Mouse (Mus musculus): Measurements from ENCODE around the gene Nrcam.
"Not testable (repeated sequence)": the region's sequence is repeated elsewhere in the genome, so short reads cannot be mapped to it uniquely, and the experiment has no call there.

Nrcam gene

DNA sequence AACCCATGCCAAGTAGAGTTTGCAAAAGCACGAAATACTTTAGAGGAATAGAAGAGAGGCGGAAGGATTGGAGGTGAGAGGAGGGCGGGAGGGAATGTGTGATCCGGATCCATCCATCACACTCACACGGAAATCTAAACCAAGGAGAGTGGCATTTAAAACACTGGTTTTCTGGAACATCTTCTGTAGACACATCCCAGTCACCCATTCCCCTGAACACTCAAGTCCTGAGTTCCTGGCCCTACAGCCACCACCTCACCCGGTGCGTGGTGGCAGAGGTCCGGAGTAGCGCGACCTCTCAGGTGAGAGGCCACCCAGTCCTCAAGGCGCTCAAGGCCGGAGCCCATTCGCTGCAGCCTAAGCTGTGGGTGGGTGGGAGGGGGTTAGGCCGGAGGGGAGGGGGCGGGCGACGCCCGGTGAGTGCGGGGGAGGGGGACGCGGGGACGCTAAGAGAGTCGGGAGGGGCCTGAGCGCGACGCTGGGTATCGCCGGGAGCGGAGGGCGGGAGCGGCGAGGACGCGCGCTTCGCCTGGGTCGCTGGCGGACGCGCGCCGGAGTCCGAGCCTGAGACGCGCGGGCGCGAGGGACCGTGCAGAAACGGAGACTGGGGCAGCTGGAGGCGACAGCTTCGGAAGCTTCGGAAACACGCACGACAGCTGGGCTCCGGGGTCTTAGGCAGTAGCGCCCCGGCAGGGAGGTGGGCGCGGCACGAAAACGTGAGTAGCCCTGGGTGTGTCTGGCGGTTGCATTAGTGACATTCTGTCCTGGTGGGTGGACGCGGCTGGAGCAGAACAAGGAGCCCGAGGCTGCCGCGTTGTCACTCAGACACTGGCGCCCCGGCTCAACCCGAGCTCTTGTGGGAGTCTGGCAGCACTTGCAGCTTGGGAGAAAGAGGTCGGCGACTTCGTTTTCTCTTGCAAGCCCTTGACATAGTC is at the start of gene Nrcam:
Gene Nrcam, plus strand, starts transcription at position 505 of the 935 bp plus-strand sequence.
- peak; percentile 61 for DNase-seq (ENCODE audit: low spot score)

DNA sequence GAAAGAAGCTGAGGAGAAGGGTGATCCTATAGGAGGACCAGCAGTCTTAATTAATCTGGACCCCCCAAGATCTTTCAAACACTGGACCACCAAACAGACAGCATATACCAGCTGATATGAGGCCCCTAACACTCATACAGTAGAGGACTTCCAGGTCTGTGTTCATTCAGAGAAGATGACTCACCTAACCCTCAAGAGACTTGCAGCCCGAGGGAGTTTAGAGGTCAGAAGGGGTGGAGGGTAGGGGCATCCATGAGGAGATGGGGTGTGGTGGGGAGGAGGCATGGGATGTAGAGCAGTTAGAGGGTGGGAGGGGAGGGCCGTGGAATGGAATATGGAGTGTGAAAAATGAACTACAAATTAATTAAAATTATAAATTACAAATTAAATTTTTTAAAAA is 48.5 kb upstream of the Nrcam start:
- DNase-seq (ENCODE audit: low spot score) = not testable (repeated sequence)

DNA sequence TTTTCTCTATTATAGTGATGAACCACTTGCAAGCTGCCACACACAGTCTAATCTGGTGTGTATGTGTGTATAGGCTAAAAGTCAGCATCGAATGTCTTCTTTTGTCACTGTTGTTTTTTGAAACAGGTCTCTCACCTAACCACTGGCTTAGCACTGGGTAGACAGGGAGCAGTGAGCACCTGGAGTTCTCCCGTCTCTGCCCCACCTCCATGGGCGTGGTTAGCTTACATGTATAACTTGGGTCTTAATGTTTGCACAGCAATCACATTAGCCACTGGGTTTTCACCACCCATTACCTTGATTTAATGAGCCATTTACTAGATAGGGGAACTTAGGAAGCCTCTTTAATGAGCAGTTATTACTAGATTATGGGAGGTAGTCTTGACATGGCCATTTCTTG is 47.2 kb upstream of the Nrcam start:
- DNase-seq (ENCODE audit: low spot score) = no peak

DNA sequence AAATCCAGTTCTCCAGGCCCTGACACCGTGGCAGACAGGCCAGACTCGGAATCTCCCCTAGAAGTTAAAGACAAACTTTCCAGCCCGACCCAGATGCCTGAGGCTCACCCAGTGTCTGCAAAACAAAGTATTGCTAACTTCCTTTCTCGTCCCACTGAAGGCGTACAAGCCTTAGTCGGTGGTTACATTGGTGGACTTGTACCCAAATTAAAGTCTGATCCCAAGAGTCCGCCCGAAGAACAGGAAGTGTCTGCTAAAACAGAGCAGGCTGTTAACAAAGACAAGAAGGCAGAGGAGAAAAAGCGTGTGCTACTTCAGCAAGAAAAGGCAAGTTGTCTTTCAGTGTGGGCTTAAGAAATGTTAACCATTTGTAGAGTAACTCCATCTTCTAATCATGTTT is 45.3 kb upstream of the Nrcam start:
- DNase-seq (ENCODE audit: low spot score) = no peak

DNA sequence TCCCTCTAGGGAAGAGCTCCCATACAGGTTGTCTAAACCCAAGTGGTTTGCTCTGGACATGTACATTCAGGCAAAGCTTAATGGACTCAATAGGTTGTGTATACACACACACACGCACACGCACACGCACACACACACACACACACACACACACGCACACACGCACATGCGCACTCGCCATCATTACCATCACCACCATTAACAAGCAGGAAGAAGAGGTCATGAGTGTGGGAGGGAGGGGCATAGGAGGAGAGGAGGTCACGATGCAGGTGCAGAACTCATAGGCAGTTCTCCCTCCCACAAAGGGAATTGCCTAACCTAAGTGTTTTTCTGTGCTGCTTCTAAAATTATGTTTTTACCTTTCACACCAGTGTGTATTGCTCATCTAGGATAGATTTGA is 41.7 kb upstream of the Nrcam start:
- no peak for DNase-seq (ENCODE audit: low spot score)

DNA sequence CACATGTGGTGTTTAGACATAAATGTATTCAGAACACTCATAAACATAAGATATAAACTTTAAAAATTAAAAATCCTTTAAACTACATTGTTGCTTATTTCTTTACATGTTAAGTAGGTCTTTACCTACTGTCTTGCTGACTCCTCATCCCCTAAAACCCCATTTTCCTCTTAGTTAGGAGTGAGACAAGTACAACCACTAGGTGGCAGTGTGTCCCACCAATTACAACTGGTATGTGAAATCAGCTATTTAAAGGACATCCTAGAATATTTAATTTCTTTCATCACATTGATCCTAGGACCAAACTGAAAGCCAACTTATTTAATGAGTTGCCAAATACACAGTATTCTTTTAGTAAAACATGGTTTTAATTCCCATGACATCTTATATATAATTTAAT is 36.4 kb upstream of the Nrcam start:
- DNase-seq (ENCODE audit: low spot score) = peak; percentile 77

DNA sequence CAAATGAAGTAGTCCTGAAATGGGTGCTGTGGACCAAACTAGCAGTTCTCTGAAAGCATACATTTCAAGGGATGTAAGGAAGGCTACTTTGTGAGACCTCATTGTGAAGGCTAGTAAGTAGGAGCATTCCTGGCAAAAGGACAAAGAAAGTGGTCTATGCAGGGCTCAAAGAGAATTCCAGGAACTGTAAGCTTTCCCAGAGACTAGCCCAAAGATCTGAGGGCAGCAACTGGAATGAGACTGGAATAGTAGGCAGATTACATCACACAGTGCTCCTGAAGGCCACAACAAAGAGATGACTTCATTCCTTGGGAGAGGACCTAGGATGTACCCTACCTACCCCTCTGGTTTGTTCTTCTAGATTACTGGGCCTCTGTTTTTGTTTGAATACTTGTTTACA is 27.9 kb upstream of the Nrcam start:
- DNase-seq (ENCODE audit: low spot score) = no peak

DNA sequence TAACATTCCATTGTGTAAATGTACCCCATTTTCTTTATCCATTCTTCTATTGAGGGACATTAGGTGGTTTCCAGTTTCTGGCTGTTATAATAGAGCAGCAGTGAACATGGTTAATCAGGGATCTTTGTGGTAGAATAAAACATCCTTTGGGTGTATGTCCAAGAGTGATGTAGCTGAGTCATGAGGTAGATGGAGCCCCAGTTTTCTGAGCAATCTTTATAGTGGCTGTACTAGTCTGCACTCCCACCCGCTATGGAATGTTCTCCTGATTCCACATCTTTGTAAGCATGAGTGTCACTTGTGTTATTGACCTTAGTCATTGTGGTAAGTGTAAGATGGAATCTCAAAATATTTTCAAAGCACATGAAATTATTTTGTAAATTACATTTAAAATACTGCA is 24.7 kb upstream of the Nrcam start:
- DNase-seq (ENCODE audit: low spot score) = no peak

DNA sequence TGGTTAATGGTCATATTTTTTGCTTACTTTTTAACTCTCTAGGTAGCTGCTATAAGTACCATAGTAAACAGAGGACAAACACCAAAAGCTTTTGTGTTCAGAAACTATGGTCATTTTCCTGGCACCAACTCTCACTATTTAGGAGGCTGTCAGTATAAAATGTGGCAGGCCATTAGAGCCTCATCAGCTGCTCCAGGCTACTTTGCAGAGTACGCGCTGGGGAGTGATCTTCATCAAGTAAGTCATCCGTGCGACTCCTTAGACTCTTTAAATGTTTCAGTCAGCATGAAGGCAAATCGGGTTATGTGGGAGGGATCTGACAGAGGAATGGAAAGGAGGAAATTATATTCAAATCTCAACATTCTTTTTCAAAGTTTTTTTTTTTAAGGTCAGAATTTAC is 23.8 kb upstream of the Nrcam start:
- DNase-seq (ENCODE audit: low spot score) = no peak

DNA sequence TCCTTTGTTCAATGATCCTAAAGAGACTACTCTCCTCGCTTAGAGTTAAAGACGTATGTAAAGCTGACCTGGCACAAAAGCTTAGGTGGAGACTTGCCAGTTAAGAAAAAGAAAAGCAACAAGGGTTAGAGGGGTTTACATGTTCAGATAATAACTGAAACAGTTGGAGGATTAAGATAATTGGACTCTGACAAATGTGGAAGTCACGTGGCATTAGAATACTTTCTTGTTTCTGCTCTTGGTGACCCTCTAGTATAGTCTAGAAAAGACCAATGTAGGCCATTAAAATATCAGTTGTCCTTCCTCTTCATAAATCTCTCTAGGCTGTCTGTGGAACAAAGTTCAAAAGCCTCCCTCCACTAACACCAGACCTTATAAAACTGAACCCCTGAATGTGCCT is 20.5 kb upstream of the Nrcam start:
- no peak for DNase-seq (ENCODE audit: low spot score)

DNA sequence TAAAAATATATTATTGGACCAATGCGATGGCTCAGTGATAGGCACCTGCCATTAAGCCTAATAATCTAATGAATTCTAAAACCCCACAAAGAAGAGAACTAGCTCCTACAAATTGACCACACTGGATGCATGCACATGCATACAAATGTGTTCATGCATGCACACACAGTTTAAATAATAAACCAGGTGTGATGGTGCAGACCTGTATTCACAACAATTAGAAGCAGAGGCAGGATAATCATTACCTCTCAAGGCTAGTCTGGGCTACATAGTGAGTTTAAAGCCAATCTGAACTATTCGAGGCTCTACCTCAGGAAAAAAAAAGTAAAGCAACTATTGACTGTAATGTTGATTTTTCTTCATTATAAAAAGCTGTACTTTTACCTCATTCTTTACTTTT is 13.5 kb upstream of the Nrcam start:
- no peak for DNase-seq (ENCODE audit: low spot score)

DNA sequence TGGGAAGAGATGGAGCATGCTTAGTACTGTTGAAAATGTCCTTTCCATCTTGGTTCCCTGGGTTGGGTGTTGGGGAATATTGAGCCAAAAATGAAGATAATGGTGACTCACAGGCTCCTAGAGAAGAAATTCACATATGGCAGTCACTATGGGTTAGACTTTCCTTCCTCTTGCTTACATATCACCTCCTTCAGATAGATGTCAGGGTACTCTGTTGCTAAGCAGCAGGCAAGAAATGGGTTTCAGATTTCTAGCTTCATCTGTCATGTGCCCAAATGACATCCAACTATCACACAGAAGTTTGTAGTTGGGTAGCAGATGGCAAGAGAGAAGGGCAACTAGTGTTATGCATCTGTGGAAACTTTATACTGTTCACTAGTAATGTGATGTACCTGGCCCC is 3.6 kb upstream of the Nrcam start:
- no peak for DNase-seq (ENCODE audit: low spot score)

DNA sequence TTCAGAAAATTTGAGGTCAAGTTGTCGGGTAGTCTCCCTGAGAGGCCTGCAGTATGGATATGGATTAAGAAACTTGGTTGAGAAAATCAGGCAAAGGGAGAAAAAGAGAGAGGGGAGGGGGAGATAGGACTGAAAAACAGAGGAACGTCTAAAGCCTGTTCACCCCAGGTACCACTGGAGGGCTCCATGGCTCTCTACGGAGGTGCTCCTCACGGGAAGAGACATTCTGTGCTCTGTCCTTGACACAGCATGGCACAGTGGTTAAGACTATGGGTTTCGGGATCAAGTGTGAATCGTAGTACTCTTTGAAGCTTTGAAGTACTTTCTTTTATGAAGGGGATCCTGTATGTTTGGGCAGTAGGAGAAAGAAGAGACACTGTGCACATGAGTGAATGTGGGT is 1.2 kb upstream of the Nrcam start:
- DNase-seq (ENCODE audit: low spot score) = no peak

DNA sequence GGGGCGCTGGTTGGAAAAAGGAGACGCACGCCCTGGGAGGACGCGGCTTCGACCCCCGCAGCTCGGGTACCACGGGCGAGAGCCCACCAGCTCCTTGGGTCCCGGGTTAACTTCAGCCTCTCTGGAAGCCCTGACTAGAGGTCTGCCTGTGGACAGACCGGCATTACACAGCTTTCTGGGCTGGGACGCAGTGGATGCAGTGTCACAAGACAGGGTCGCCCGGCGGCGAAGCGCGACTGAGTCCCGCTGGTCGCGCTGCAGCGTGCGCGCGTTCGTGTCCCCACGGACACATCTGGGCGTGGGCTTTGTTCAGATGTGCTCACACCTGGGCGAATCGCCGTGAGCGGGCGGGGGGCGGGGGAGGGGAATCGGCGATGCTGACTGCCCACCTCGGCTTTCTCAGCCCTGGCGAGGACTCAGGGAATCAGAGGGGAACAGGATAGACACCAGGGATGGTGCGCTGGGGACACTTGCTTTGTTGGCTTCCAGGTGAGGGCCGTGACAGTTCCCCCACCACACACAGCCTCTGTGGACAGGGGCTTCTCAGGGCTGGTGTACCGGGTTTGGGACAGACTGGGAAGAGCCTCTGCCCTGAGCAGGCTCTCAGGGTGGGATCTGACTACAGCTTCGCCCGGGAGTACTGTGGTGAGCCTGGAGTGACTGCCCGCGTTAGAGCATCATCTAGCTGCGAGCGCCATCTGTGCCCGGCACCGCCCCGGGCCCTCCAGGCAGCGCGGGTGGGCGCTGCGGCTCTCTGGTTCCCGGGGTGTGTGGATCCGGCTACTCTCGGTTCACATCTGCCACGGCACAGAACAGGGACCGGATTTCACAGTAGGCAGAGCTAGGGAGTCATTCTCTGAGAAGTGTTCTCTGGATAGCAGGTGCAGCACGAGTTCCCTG is 881 bp downstream of the Nrcam start:
- DNase-seq (ENCODE audit: low spot score) = peak; percentile 45

DNA sequence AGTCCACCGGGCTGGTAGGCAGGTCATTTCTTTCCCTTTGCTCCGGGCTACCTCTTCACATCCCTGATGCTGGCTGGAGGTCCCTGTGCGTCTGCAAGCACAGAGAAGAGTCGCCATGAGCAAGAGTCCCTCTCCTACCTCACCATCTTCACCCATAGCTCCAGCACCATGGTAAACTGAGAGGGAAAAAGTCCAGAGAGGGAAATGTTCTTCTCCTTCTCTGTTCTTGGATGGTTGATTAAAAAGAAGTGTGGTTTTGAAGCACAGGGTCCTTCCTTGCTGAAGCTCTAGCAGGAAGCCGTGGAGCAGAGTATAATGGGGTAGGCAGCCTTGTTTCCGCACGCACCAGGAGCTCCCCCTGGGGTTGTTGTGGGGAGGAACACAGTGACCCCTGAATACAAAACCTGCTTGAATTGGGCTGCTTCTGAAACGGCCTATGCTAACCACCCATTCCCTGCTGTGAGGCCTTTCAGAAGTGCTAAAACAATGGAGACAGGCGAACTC is 1.6 kb downstream of the Nrcam start:
- no peak for DNase-seq (ENCODE audit: low spot score)

DNA sequence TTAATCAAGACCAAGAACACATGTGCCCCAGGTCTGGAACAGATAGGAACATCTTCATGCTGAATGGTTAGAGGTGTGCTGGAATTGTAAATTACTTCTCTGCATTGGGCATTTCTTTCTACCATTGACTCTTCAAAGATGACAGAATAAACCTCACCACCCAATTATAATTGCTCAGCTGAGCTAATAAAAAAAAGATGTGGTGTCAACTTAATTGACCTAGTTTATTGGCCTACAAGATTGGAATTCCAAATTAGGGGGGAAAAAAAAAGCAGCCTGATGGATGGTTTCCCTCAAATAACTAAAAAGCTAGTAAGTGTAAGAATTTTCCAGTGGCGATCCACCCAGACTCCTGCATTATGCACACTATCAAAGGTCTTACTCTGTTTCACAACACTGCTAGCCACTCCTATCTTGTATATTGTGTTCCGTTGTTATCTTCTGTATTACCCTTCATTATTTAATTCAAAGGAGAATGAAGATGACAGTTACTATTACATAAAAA is 8.5 kb downstream of the Nrcam start:
- no peak for DNase-seq (ENCODE audit: low spot score)

DNA sequence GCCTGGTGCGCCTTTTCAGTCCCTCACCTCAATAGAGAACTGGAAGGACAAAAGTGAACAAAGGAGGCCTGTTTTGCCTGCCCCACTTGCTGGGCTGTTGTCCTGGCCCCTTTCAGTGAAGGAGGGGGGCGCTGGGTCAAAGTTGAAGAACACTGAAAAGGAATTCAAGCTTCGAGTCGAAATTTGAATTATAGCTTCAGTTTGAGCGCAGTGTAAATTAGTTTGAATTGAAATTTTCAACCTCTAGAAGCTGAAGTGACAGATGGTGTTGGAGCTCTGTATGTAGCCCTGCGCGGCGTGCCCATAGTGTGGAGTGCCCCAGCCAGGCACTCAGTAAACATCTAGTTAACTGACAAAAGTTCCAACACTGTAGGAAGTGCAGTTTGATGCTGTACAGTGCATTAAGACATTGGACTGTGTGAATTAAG is 9.5 kb downstream of the Nrcam start:
- DNase-seq (ENCODE audit: low spot score) = no peak

DNA sequence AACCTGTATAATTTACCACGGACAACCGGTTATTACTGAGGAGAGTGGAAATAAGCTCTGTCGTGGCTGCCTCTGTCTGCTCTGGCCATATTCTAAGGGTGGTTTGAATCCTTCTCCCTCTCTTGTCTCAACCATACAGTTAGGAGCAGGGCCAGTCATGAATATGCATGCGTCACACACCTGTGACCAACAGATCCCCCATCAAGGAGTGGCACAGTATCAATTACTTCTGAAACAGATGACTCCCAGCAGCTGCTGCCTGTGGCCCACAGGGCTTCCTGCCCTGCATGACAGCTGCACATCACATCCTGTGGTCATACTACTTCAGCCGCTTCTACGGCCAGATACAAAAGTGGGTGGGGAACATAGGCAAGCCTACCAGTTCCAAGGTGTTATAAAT is 15.4 kb downstream of the Nrcam start:
- no peak for DNase-seq (ENCODE audit: low spot score)

DNA sequence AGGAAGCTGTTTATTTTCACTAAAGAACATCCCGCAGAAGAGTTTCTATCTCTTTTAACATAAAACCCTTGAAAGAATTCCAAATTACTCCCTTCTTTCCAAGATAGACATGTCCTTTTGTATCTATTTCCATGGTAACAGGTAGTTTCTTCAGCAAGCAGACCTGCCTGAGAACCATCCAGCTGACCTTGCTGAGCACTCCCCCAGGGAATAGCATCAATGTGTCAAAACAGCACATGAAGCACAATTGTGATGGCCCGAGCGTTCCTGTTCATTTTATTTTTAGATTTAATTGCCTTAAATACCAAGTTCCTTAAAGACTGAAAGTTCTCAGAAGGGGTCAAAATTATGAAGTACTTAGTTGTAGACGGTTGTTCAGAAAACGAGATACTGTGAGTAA is 16.6 kb downstream of the Nrcam start:
- DNase-seq (ENCODE audit: low spot score) = no peak

DNA sequence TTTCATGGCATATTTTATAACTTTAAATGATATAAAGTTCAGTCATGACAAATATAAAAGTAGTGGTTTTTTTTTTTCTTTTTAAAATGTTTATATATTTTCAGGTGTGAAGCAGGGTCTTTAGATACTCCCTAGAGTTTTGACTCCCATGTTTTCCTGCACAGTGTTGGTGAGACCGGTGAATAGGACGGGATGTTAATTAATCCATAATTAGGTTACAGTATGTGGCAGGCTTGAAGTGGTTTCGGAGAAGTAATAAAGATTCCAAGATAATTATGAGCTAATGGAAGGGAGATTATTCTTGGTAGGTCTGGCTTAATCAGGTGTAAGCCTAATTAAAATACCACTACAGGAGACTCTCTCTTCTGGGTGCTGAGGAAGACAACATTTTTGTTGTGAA is 17.5 kb downstream of the Nrcam start:
- DNase-seq (ENCODE audit: low spot score) = no peak

DNA sequence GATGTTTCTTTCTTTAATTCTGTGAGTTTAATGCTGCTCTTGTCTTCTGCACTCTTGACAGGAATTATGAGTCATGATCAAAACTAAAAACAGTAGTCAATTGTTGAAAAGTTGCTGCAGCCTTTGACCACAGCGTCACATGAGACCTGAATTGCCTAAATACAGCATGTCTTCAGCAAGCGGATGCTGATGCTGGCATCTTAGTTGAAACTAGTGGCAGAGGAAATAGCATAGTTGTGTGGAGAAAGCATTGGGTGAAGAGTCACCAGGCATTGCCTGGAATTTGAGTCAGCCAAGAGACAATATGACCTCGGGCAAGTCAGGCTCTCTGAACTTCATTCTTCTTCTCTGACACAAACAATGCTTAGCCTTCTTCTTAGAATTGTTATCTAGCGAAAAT is 26.4 kb downstream of the Nrcam start:
- DNase-seq (ENCODE audit: low spot score) = no peak

DNA sequence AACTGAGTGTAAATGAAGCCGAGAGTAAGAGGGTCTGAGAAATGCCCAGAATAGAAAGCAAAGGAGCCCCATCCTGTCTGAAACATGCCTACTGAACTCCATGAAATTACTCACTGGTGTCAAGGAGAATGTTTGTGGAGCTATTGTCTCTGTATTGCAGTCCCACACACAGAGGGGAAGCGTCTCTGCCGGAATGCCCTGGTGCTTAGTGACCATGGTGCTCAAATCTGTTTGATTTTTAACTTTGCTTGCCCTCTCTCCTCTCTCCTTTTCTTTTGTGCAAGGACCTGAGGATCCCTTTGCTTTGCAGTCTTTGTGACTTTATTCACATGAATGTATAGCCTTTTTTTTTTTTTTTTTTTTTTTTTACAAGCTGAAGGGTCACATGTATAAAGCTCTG is 28.8 kb downstream of the Nrcam start:
- no peak for DNase-seq (ENCODE audit: low spot score)

DNA sequence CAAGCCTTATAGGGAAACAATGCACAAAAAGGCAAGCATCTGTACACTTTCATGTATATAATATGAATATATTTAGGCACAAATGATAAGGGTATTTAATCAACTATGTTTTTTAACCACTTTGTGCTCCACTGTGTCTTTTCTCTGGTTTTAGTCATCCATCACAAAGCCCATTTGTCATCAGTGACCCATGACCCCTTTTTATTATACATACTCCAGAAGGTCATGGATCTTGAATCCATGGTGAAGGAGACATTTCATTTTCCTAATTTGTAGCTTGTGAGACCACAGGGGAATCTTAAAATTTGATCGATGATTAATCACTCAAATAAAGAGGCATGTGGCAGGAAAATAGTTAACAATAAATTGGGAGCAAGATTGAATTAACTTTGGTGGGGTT is 29.2 kb downstream of the Nrcam start:
- DNase-seq (ENCODE audit: low spot score) = no peak
